Mouse (Mus musculus): ENCODE data around the gene Atg2a. TPM values are rescaled to one million over a fixed set of nuclear protein-coding genes. Genes with fewer than 3 reads are reported as not detected.

Atg2a gene
- total and polyA plus RNA-seq, 2 experiments from 2014 or later, result 5.6 to 24.5 TPM

GRCm38 (mm10) chr19:6303831-6304230 is 62.4 kb downstream of the Atg2a start:
- Histone ChIP-seq H3K27ac (ENCODE audit: low read depth) (0 out of 2 replicates have a peak overlapping the region, but pooled peaks have one; percentile 13), H3K36me3 (replicated peaks; ENCODE audit: control insufficient read depth, insufficient read depth, low read length) (peaks cover 12% of the 10 kb centered on the region)

GRCm38 (mm10) chr19:6304787-6305516 is 63.5 kb downstream of the Atg2a start:
- WGBS, result 20% methylated on average over 5 of the region's 5 CpGs
- H3K27ac ChIP-seq (ENCODE audit: low read depth), result peak overlapping the region; percentile 13; the same call in 1 of the 2 replicates

More at GRCm38 (mm10) chr19:6303831-6304230, 62.4 kb downstream of the Atg2a start:
- Histone ChIP-seq H3K4me2 (ENCODE audit: low read depth, low read length) (no peak overlapping the region), H3K4me1 (ENCODE audit: control insufficient read depth, insufficient read depth) (peaks cover 10% of the 10 kb centered on the region; the same call in 1 of the 2 replicates), H3K27me3 (ENCODE audit: control insufficient read depth, insufficient read depth, low read length) (no peaks in the 10 kb centered on the region), H3K4me3 (ENCODE audit: low read depth, low read length) (no peak overlapping the region), H3K9ac (replicated peaks; ENCODE audit: low read depth, low read length) (no peak overlapping the region), H3K9me3 (replicated peaks; ENCODE audit: control insufficient read depth, low read length) (no peaks in the 10 kb centered on the region)
- TF ChIP-seq EP300 (IDR thresholded peaks at IDR 0.05; ENCODE audit: low read depth), result no peak
- no peak for TF ChIP-seq CTCF (IDR thresholded peaks at IDR 0.05; ENCODE audit: low read depth)
- 60% methylated on average over 6 of the region's 6 CpGs for WGBS
- no peak for ATAC-seq (ENCODE audit: insufficient read depth, low read depth)
- DNase-seq (ENCODE audit: low spot score), result no peak

GRCm38 (mm10) chr19:6305517-6306115 is 64.1 kb downstream of the Atg2a start:
- Histone ChIP-seq H3K4me3 (ENCODE audit: low read depth, low read length) (peak overlapping the region; percentile 56), H3K4me2 (ENCODE audit: low read depth, low read length) (peak overlapping the region; percentile 88), H3K27me3 (ENCODE audit: control insufficient read depth, insufficient read depth, low read length) (no peaks in the 10 kb centered on the region), H3K36me3 (replicated peaks; ENCODE audit: control insufficient read depth, insufficient read depth, low read length) (no peaks in the 10 kb centered on the region; the same call in 1 of the 2 replicates), H3K9me3 (replicated peaks; ENCODE audit: control insufficient read depth, low read length) (no peaks in the 10 kb centered on the region), H3K27ac (ENCODE audit: low read depth) (peak overlapping the region; percentile 63; the same call in 1 of the 2 replicates), H3K4me1 (ENCODE audit: control insufficient read depth, insufficient read depth) (no peaks in the 10 kb centered on the region), H3K9ac (replicated peaks; ENCODE audit: low read depth, low read length) (peak overlapping the region; percentile 79)
- WGBS, result 57% methylated on average over 8 of the region's 8 CpGs
- ATAC-seq (ENCODE audit: insufficient read depth, low read depth) (no peak), DNase-seq (ENCODE audit: low spot score) (no peak)
- TF ChIP-seq CTCF (IDR thresholded peaks at IDR 0.05; ENCODE audit: low read depth), result no peak
- TF ChIP-seq EP300 (IDR thresholded peaks at IDR 0.05; ENCODE audit: low read depth), result no peak

More at GRCm38 (mm10) chr19:6304787-6305516, 63.5 kb downstream of the Atg2a start:
- ATAC-seq (ENCODE audit: insufficient read depth, low read depth) (peak; percentile 73), DNase-seq (ENCODE audit: low spot score) (peak; percentile 91)
- H3K4me1 ChIP-seq (ENCODE audit: control insufficient read depth, insufficient read depth), result no peaks in the 10 kb centered on the region
- peaks cover 2% of the 10 kb centered on the region; the same call in 1 of the 2 replicates for H3K36me3 ChIP-seq (replicated peaks; ENCODE audit: control insufficient read depth, insufficient read depth, low read length)
- no peak overlapping the region for H3K9ac ChIP-seq (replicated peaks; ENCODE audit: low read depth, low read length)
- H3K9me3 ChIP-seq (replicated peaks; ENCODE audit: control insufficient read depth, low read length), result no peaks in the 10 kb centered on the region
- H3K27me3 ChIP-seq (ENCODE audit: control insufficient read depth, insufficient read depth, low read length), result no peaks in the 10 kb centered on the region
- TF ChIP-seq EP300 (IDR thresholded peaks at IDR 0.05; ENCODE audit: low read depth), result no peak; the same call in 1 of the 2 replicates
- peak; percentile 99 for TF ChIP-seq CTCF (IDR thresholded peaks at IDR 0.05; ENCODE audit: low read depth)
- no peak overlapping the region for H3K4me3 ChIP-seq (ENCODE audit: low read depth, low read length)
- no peak overlapping the region for H3K4me2 ChIP-seq (ENCODE audit: low read depth, low read length)

- no peak for TF ChIP-seq CTCF (IDR thresholded peaks at IDR 0.05; ENCODE audit: low read depth)
- no peak for TF ChIP-seq EP300 (IDR thresholded peaks at IDR 0.05; ENCODE audit: low read depth)
- Histone ChIP-seq H3K9ac (replicated peaks; ENCODE audit: low read depth, low read length) (peak within 1 kb of the TSS; percentile 79), H3K27ac (ENCODE audit: low read depth) (peak within 1 kb of the TSS; percentile 63), H3K36me3 (replicated peaks; ENCODE audit: control insufficient read depth, insufficient read depth, low read length) (no peaks in the 10 kb centered on the region; the same call in 1 of the 2 replicates), H3K27me3 (ENCODE audit: control insufficient read depth, insufficient read depth, low read length) (no peaks in the 10 kb centered on the region), H3K4me1 (ENCODE audit: control insufficient read depth, insufficient read depth) (no peaks in the 10 kb centered on the region), H3K4me3 (ENCODE audit: low read depth, low read length) (peak within 1 kb of the TSS; percentile 56), H3K4me2 (ENCODE audit: low read depth, low read length) (peak within 1 kb of the TSS; percentile 88), H3K9me3 (replicated peaks; ENCODE audit: control insufficient read depth, low read length) (no peaks in the 10 kb centered on the region)
- WGBS, result 1% methylated on average over 36 of the region's 38 CpGs
- DNase-seq (ENCODE audit: low spot score), result peak; percentile 63
- peak; percentile 73 for ATAC-seq (ENCODE audit: insufficient read depth, low read depth)
These were observed 64.7 kb downstream of the Atg2a start, which contains the start of gene Cdc42bpg for GRCm38 (mm10) chr19:6306137-6306551. Gene Cdc42bpg (plus strand): TSS chr19:6306456.

GRCm38 (mm10) chr19:6306586-6306985 is 65.1 kb downstream of the Atg2a start:
- H3K27ac ChIP-seq (ENCODE audit: low read depth), result peak overlapping the region; percentile 63
- no peaks in the 10 kb centered on the region for H3K27me3 ChIP-seq (ENCODE audit: control insufficient read depth, insufficient read depth, low read length)
- H3K9me3 ChIP-seq (replicated peaks; ENCODE audit: control insufficient read depth, low read length), result no peaks in the 10 kb centered on the region
- no peaks in the 10 kb centered on the region for H3K4me1 ChIP-seq (ENCODE audit: control insufficient read depth, insufficient read depth)
- ATAC-seq (ENCODE audit: insufficient read depth, low read depth) (peak; percentile 66), DNase-seq (ENCODE audit: low spot score) (peak; percentile 67)
- TF ChIP-seq CTCF (IDR thresholded peaks at IDR 0.05; ENCODE audit: low read depth), result peak; percentile 67
- TF ChIP-seq EP300 (IDR thresholded peaks at IDR 0.05; ENCODE audit: low read depth), result no peak
- H3K36me3 ChIP-seq (replicated peaks; ENCODE audit: control insufficient read depth, insufficient read depth, low read length), result no peaks in the 10 kb centered on the region; the same call in 1 of the 2 replicates
- peak overlapping the region; percentile 79 for H3K9ac ChIP-seq (replicated peaks; ENCODE audit: low read depth, low read length)
- 0% methylated on average over 33 of the region's 34 CpGs for WGBS
- H3K4me2 ChIP-seq (ENCODE audit: low read depth, low read length), result peak overlapping the region; percentile 88
- H3K4me3 ChIP-seq (ENCODE audit: low read depth, low read length), result peak overlapping the region; percentile 56

All from heart, postnatal 0 days (tissue).